Mouse (Mus musculus): Measurements from ENCODE around the gene Pus1. TPM values are rescaled to one million over a fixed set of nuclear protein-coding genes. Genes with fewer than 3 reads are reported as not detected.

The Pus1 gene
- polyA plus RNA-seq, 1 experiment from 2014 or later: 28.9 TPM

- no peaks in the 10 kb centered on the region for H3K4me1 ChIP-seq (replicated peaks)
- WGBS (ENCODE audit: insufficient replicate concordance): 65% methylated on average over 7 of the region's 7 CpGs
Observed at GRCm38 (mm10) chr5:110739496-110740275, 40.8 kb downstream of the Pus1 start.

GRCm38 (mm10) chr5:110735606-110736005 is 44.9 kb downstream of the Pus1 start:
- H3K4me2 ChIP-seq: no peak overlapping the region
- H3K27ac ChIP-seq (replicated peaks): no peak overlapping the region
- WGBS (ENCODE audit: insufficient replicate concordance): 75% methylated on average over 1 of the region's 1 CpGs
- no peak for ATAC-seq (ENCODE audit: insufficient read depth)
- no peaks in the 10 kb centered on the region for H3K27me3 ChIP-seq
- no peaks in the 10 kb centered on the region for H3K4me1 ChIP-seq (replicated peaks)
- H3K9ac ChIP-seq: no peak overlapping the region
- H3K9me3 ChIP-seq (replicated peaks): no peaks in the 10 kb centered on the region
- H3K4me3 ChIP-seq (replicated peaks): no peak overlapping the region
- H3K36me3 ChIP-seq (replicated peaks): peaks cover 92% of the 10 kb centered on the region

More at GRCm38 (mm10) chr5:110739496-110740275, 40.8 kb downstream of the Pus1 start:
- H3K4me3 ChIP-seq (replicated peaks): no peak overlapping the region
- no peaks in the 10 kb centered on the region for H3K9me3 ChIP-seq (replicated peaks)
- H3K4me2 ChIP-seq: no peak overlapping the region
- ATAC-seq (ENCODE audit: insufficient read depth): no peak
- no peaks in the 10 kb centered on the region for H3K27me3 ChIP-seq
- H3K9ac ChIP-seq: no peak overlapping the region
- peaks cover 69% of the 10 kb centered on the region for H3K36me3 ChIP-seq (replicated peaks)
- no peak overlapping the region for H3K27ac ChIP-seq (replicated peaks)

GRCm38 (mm10) chr5:110733231-110733823 is 47.1 kb downstream of the Pus1 start:
- H3K9me3 ChIP-seq (replicated peaks): no peaks in the 10 kb centered on the region
- H3K9ac ChIP-seq: no peak overlapping the region
- no peak overlapping the region for H3K4me2 ChIP-seq
- no peak overlapping the region for H3K4me3 ChIP-seq (replicated peaks)
- H3K4me1 ChIP-seq (replicated peaks): no peaks in the 10 kb centered on the region
- 88% methylated on average over 4 of the region's 4 CpGs for WGBS (ENCODE audit: insufficient replicate concordance)
- ATAC-seq (ENCODE audit: insufficient read depth): no peak
- H3K27me3 ChIP-seq: no peaks in the 10 kb centered on the region
- peaks cover 87% of the 10 kb centered on the region for H3K36me3 ChIP-seq (replicated peaks)
- H3K27ac ChIP-seq (replicated peaks): no peak overlapping the region

GRCm38 (mm10) chr5:110731227-110731626 is 49.2 kb downstream of the Pus1 start:
- no peak overlapping the region for H3K4me3 ChIP-seq (replicated peaks)
- WGBS (ENCODE audit: insufficient replicate concordance): 86% methylated on average over 2 of the region's 2 CpGs
- no peak for ATAC-seq (ENCODE audit: insufficient read depth)
- H3K4me2 ChIP-seq: no peak overlapping the region
- H3K4me1 ChIP-seq (replicated peaks): no peaks in the 10 kb centered on the region
- peaks cover 85% of the 10 kb centered on the region for H3K36me3 ChIP-seq (replicated peaks)
- H3K9ac ChIP-seq: no peak overlapping the region
- H3K9me3 ChIP-seq (replicated peaks): no peaks in the 10 kb centered on the region
- H3K27ac ChIP-seq (replicated peaks): no peak overlapping the region
- no peaks in the 10 kb centered on the region for H3K27me3 ChIP-seq

- no peak overlapping the region for H3K4me2 ChIP-seq
- H3K36me3 ChIP-seq (replicated peaks): peaks cover 88% of the 10 kb centered on the region
- no peaks in the 10 kb centered on the region for H3K27me3 ChIP-seq
- no peak overlapping the region for H3K9ac ChIP-seq
- no peak for ATAC-seq (ENCODE audit: insufficient read depth)
- 84% methylated on average over 1 of the region's 1 CpGs for WGBS (ENCODE audit: insufficient replicate concordance)
- no peak overlapping the region for H3K27ac ChIP-seq (replicated peaks)
- H3K4me1 ChIP-seq (replicated peaks): no peaks in the 10 kb centered on the region
- H3K9me3 ChIP-seq (replicated peaks): no peaks in the 10 kb centered on the region
- no peak overlapping the region for H3K4me3 ChIP-seq (replicated peaks)
Observed at GRCm38 (mm10) chr5:110727850-110728249, 52.6 kb downstream of the Pus1 start.

Other genes starting within 250 kb of the Pus1 start
- gene Galnt9, start 236.3 kb downstream of the Pus1 start, polyA plus RNA-seq (2015; fragmentation: Nextera tagmentation; extraction: Ambion mirVana): 0.16 and 0.22 TPM in 2 replicates
- 41.1 and 43.2 TPM in 2 replicates for gene Noc4l, start 127.2 kb downstream of the Pus1 start, polyA plus RNA-seq (2015; fragmentation: Nextera tagmentation; extraction: Ambion mirVana)
- gene Ddx51, start 127.2 kb downstream of the Pus1 start, polyA plus RNA-seq (2015; fragmentation: Nextera tagmentation; extraction: Ambion mirVana): 11.1 and 11.3 TPM in 2 replicates
- 20.0 and 21.3 TPM in 2 replicates for gene Ep400, start 9.9 kb downstream of the Pus1 start, polyA plus RNA-seq (2015; fragmentation: Nextera tagmentation; extraction: Ambion mirVana)
- 11.6 and 15.2 TPM in 2 replicates for gene Ulk1, start 29.4 kb upstream of the Pus1 start, polyA plus RNA-seq (2015; fragmentation: Nextera tagmentation; extraction: Ambion mirVana)
- 51.9 and 60.4 TPM in 2 replicates for gene Hscb, start 59.1 kb upstream of the Pus1 start, polyA plus RNA-seq (2015; fragmentation: Nextera tagmentation; extraction: Ambion mirVana)
- 36.6 and 37.2 TPM in 2 replicates for gene Chek2, start 59.3 kb upstream of the Pus1 start, polyA plus RNA-seq (2015; fragmentation: Nextera tagmentation; extraction: Ambion mirVana)
- 1.1 and 1.5 TPM in 2 replicates for gene Ttc28, start 99.1 kb upstream of the Pus1 start, polyA plus RNA-seq (2015; fragmentation: Nextera tagmentation; extraction: Ambion mirVana)

All from liver, embryonic 15.5 days (tissue).